Mouse (Mus musculus) ES-E14 (cell line): ENCODE results near the gene Hacd1.

Experiments
- CHD2 ChIP-seq: IDR thresholded peaks from 2 replicates; pipeline ENCODE4 v1.6.1; 2014; ENCODE audit warnings: mild to moderate bottlenecking, low read depth, low read length, inconsistent platforms
- HCFC1 ChIP-seq: IDR thresholded peaks from 2 replicates; pipeline ENCODE4 v1.6.1; 2012; ENCODE audit warnings: low read length, inconsistent platforms, borderline replicate concordance; ENCODE audit not compliant: insufficient read depth
- ZNF384 ChIP-seq: IDR thresholded peaks from 2 replicates; pipeline ENCODE4 v1.6.1; 2012; ENCODE audit warnings: low read depth, low read length, inconsistent platforms

DNA sequence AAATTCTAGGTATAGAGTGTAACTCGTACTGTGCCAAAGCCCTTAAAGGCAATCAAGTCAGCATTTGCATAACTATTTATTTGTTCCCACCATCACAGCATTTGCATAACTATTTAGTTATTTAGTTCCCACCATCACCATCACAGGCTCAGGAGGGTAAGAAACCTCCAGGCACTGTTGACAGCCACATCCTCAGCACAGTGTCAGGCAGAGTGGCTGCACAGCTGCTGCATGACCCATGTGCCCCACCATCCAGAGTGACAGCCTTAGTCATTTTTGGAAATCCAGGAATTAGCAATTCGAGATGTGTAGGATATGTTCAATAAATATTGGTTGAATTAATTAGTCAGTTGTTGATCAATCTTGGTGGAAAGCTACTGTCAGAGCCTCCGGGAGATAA, 12.9 kb downstream of the Hacd1 start:
- TF ChIP-seq HCFC1 (no peak), ZNF384 (no peak), CHD2 (no peak)
